Mouse (Mus musculus): Measurements from ENCODE around the gene Bcl2l13.
"Not testable (repeated sequence)": the region's sequence is repeated elsewhere in the genome, so short reads cannot be mapped to it uniquely, and the experiment has no call there.

Bcl2l13 gene

DNA sequence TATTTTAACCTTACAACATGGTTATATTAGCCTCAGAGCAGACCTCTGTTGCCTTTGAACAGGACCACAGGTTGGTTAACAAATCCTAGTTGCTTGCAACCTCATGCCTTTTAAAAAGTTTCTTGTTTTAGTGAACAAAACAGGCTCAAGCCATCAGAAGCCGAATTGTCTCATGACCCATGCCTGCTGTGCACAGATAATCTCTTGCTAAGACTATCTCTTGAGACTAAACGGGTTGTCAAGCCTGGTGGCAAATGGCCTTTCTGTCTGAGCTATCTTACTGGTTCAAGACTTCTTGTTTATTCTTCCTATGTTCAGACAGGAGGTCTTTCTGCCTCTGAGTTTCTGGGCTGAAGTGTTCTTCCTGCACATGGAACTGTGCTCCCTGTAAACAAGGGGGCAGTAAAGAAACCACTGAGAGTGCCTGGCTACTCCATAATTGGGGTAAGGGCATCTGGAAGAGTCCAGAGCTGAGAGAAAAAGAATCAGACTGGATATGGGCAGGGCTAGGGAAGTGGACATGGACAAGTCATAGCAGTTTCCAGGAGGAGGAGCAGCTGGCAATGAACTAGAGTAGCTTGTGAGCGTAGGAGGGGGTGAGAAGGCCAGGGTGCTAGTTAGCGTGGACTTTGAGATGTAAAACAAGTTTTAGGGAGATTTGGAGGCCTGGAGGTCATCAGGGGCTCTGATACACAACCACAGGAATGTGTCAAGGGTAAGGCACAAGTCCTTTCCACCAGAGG, 5.0 kb upstream of the Bcl2l13 start:
- no peak for DNase-seq (ENCODE audit: low read depth)

DNA sequence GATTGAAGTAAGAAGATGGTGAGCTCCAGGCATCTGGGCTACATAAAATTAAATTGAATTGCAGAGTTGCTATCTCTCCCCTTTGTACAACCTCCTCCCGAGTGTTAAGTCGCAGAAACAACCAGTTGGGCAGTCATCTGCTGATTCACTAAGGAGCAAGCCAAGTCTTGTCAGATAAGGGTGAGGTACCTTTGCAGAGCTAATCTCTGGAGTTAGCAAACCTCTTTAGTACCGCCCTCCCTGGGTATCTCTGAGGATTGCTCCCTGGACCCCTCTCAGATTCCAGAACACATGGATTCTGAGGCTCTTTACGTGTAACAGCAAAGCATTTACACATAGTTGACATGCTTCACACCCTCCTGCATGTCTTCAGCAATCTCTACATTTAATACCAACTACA, 3.9 kb upstream of the Bcl2l13 start:
- no peak for DNase-seq (ENCODE audit: low read depth)

DNA sequence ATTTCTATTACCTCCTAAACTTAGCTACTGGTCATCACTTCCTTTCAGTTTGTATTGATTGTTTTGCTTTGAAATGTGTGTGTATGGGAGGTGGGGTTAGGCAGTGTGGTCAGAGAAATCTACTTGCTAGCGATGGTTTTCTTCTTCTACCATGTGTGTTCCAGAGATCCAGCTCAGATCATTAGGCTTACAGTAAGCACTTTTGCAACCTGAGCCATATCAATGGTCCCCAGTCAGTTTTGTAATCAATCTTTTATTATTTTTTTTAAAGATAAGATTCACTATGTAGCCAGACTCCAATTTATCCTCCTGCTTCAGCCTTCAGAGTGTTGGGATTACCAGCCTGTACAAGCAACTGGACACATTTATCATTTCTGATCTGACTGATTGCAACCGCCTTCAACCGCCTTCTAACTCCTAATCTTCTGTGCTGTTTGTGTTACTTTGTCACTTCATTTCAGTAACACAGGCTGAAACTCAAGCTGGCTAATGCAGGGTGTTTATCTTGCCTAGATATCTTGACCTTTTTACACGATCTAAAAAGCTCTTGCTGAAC, 1.2 kb upstream of the Bcl2l13 start:
- no peak for DNase-seq (ENCODE audit: low read depth)

DNA sequence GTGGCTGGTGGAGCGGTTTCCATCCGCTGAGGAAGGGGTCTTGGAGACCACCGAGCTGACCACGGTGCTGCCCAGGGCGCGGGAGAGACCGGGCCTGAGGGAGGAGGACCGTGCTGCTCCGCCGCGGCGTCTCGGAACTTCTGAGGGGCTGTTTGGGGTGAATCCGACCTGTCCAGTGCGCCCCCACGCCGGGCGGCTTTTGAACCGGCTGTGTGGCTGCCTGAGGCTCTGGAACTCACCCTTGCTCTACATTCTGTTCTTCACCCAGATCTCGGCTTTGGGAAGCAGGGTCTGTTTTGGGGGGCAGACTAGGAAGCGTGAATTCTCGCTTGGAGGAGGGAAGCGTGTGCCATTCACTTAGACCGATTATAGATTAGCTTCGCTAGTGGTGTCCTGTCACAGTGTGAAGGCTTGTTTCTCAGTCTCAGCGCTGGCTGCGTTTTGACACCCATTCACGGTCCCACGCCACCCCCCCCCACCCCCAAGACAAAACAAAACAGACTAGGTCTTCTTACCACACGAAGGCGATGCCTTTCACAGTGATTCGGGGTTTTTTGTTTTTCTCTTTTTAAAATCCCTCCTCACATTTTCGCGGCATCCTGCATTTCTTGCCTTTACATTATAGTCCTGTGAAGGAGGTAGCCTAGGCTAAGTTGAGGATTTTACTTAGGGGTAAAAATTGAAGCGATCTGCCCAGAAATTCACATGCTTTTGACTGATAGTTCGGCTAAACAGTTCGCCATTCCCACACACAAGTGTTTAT, 558 bp downstream of the Bcl2l13 start:
- peak; percentile 69 for DNase-seq (ENCODE audit: low read depth)

DNA sequence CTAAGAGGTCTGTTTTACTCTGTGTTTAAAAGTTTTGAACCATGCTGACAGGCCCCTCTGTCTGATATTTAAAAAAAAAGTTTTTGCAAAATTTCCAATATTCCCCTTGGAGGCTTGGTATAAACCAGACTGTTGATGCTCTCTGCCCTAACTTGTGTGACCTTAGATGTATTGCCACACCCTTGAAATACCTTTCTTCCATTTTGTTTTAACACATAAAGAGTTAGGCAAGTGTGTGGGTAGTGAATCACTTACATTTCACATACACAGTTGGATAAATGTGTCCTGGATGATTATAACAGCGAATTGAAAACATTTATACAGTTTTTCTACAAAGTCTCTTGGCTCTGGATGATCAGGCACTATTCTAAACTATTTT, 1.1 kb downstream of the Bcl2l13 start:
- peak; percentile 78 for DNase-seq (ENCODE audit: low read depth)

DNA sequence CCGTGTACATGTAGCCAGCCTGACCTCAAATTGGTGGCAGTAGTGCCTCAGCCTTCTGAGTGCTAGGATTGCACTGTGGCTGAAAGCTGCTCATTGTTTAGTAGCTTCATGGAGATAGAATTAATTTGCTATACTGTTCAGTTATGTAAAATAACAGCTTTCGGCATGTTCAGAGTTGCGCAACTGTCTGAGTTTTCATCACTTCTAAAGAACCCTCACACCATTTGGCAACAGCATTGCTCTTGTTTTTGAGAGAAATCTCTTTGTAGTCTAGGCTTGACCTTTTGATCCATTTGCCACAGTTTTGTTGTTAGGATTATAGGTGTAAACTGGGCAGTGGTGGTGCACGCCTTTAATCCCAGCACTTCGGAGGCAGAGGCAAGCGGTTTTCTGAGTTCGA, 4.2 kb downstream of the Bcl2l13 start:
- peak; percentile 75 for DNase-seq (ENCODE audit: low read depth)

DNA sequence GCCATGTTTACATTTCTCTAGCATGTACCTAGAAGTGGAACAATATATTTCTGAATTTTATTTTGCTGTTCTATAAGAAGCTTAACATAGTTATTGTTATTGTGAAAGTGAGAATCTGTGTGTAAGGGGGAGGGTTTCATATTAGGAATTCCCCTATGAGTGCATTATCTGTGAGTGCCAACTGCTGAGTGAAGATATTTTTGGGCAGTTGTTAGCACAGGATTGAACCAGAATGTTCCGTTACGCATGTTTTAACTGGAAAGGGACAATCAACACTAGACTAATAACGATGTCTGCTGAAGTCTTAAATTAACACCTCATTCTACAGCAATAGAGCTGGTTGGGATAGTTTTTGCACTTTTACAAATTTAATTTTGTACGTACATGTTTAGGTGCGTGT, 5.7 kb downstream of the Bcl2l13 start:
- DNase-seq (ENCODE audit: low read depth): no peak

DNA sequence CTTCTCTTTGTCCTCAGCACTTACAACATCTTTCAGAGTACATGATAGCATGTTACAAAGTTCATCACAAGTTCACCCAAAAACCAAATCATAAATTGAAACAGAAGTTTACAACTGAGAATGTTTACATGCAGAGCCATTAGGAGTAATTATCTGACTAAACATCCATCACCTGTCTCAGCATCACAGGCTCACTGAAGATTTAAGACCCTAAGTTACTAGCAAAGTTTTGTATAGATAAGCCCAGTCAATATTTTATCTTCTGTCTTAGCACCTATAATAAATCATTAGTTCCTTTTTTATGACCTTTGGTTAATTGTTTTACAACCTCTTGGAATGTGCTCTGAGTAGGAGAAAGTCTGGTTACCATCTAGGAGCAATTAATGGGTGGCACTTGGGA, 14.7 kb downstream of the Bcl2l13 start:
- not testable (repeated sequence) for DNase-seq (ENCODE audit: low read depth)

DNA sequence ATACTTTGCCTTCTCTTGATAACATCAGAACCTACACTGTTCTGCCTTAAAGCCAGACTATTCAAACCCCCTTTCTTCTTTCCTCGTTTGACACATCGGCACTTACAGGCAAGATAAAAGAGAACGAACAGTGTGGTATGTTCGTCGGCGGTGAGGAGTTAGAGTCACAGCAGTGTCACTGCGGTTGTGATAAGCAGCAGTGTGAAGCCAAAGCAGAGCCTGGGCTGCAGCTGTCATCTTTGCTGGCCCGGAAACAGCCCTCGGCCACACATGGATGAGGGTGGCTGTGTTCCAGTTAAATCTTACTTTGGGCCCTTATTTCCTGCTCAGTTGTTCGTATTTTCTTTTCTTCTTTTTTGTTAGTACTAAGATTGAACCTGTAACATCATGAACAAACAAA, 18.4 kb downstream of the Bcl2l13 start:
- no peak for DNase-seq (ENCODE audit: low read depth)

DNA sequence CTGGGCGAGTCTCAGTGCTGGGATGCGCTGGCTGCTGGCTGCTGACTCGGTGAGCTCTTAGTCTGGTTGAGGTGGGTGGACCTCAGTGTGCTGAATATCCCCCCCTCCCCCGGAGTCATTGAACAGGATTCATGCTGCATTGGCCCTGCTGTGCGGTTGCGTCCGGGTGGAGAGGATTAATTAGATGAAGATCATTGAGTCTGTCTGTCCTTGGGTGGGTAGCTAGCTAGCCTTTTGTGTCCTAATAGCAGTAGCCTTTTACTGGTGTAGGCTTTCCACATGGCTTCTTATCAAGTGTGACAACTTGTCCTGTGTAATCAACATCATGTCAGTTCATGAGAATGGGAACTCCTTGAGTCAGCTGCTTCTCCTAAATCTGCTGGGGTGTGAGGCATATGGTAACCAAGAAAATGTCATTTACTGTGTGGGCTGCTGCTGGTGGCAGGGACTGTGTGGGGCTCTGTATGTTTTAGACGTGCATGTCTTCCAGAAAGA, 22.3 kb downstream of the Bcl2l13 start:
- DNase-seq (ENCODE audit: low read depth): no peak

DNA sequence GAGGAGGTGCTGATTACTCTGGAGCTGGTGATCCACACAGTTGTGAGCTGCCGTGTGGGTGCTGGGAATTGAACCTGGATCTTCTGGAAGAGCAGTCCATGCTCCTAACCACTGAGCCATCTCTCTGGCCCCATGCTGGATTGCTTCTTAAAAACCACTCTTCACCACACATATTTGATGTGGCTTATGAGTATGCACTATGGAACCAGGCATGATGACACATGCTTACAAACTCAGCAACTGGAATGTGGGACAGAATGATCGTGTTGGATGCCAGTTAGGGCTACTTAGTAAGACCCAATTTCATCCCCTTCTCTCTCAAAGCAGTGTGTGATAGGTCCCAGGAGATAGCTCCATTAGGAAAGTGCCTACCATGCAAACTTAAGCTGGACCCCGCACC, 24.1 kb downstream of the Bcl2l13 start:
- DNase-seq (ENCODE audit: low read depth): no peak

DNA sequence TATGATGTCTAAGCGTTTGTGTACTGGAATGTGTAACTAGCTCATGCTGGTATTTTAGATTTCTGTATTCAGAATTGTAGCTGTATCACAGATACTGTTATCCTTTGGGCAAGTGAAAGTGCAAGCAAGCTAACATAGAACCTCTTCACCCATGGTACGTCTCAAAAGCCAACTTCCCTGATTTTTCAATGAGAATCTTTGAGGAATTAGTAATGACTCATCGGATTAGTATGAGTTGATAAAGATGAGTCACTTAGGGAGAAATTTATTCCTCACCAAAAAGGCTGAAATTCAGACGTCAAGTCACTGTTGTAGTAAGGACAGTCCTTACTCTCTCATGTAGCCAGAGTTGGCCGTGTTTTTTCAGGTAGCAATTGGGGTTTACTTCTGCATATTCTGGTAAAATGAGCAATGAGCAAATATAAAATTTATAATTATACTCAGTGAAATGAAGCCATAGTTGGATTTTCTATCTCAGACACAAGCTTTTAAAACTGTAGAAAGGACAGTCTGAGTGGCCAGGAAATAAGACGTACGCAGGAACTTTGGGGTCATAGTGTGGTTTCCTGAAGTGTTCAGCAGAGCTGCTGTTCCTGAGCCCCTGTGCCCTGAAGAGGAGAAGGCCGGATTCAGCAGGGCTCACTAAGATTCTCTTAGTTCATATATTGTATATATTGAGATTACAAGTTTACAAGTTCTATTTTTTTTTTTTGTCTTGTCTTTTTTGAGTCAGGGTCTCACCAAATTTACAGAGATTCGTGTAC, 30.2 kb downstream of the Bcl2l13 start:
- DNase-seq (ENCODE audit: low read depth): peak; percentile 87

DNA sequence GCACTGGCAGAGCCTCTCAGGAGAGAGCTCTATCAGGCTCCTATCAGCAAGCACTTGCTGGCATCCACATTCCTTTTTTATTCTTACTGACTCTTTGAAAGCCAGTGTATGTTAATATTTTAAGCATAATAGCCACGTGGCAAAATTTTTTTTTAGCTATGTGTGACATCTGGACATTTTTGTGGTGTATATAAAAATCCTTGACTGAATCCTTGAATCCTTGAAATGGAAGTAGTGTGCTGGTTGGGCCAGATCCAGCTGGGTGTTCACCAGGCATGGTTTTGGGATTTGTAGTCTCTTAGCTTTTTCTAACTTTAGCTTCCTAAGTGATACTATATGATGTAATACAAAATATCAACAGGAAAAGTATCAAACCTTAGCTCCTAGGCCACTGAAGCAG, 32.8 kb downstream of the Bcl2l13 start:
- no peak for DNase-seq (ENCODE audit: low read depth)

DNA sequence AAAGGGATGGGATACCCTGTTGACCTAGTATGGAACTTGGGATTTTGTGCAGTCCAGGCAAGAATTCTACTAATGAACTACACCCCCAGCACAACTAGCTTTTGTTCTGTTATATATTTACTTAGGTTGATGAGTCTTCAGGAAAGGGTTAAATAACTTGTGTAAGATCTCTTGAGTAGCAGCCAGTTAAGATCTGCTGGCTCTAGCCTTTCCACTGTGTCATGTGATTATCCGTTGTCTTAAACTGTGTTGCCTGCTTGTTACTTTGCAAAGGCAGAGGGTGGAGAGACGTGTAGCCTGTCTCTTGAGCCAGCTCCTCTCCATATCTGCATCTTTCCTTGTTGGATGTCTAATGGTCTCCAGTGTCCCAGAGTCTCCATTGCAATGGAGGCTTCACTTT, 35.3 kb downstream of the Bcl2l13 start:
- DNase-seq (ENCODE audit: low read depth): no peak

DNA sequence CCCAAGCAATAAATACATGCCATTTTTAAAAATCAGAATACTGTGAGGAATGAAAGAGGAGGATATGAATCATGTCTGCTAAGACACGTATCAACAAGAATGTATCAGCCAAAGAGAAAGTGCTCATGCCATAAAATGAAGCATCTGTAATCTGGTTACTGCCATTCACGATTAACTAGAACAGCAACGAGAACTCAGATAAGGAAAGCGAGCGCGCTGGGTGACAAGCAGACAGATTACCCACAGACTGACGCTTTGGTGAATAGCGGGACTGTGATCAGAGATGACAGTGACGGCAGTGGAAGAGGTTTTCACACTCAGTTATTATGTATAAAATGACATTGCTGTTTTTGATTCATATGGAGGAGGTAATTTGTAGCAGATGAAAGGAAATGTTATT, 37.9 kb downstream of the Bcl2l13 start:
- peak; percentile 21 for DNase-seq (ENCODE audit: low read depth)

DNA sequence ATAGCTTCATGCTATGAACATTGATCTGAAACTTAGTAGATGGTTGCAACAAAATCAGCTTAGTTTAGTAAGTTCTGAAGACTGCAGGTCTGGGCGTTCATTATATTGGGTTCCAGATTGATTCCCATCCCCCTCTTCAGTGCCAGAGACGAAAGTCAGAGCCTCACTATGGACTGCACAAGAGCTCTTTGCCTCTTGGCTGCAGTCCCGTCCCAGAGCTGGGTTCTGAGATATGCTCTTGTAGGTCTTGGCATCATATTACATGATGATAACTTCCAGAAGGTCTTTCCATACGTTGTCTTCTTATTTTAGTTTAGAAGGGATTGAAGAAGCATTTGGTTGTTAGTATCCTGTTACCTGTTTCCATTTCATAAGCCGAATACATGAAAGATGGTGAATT, 43.0 kb downstream of the Bcl2l13 start:
- no peak for DNase-seq (ENCODE audit: low read depth)

DNA sequence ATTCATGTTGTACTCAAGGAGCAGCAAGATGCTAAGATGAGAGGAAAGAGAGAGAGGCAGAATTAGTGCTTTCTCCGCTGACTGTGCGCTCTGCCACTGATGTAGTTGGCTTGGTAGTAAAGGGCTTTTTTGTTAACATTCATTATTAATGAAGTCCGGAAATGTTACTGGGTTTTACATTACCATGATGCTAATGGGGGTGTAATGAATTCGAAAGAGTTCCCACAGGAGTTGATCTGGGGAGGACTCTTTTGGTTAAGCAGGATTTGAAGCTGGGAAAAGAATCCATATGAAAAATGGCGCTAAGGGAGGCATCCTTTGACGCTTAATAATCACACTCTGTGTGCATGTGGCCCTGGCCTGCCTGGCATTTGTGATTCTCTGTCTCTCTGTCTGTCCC, 48.4 kb downstream of the Bcl2l13 start:
- DNase-seq (ENCODE audit: low read depth): no peak

DNA sequence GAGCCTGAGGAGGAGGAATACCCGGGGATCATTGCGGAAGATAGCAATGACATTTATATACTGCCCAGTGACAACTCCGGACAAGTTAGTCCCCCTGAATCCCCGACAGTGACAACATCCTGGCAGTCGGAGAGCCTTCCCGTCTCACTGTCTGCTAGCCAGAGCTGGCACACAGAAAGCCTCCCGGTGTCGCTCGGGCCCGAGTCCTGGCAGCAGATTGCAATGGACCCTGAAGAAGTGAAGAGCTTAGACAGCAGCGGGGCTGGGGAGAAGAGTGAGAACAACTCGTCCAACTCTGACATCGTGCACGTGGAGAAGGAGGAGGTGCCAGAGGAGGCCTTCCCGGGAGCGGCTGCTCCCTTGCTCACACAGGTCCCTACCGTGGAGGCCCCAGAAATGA, 50.7 kb downstream of the Bcl2l13 start:
- no peak for DNase-seq (ENCODE audit: low read depth)

DNA sequence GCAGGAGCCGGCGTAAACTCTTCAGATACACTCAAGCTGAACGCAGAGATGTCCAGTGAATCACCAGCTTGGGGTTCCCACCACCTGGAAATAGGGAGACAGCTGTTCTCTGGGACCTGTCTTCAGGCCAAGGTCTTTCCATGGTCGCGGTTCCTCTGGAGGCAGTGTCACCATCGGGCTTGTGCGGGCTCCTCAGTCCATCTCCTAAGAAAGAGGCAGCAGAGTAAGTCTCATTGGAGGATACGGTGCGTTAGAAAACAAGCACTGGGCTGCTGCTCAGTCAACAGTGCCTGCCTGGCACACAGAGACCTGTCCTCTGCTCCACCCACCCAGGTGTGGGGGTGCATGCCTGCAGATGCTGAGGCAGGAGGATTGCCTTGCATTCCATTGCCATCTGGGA, 58.1 kb downstream of the Bcl2l13 start:
- DNase-seq (ENCODE audit: low read depth): no peak

DNA sequence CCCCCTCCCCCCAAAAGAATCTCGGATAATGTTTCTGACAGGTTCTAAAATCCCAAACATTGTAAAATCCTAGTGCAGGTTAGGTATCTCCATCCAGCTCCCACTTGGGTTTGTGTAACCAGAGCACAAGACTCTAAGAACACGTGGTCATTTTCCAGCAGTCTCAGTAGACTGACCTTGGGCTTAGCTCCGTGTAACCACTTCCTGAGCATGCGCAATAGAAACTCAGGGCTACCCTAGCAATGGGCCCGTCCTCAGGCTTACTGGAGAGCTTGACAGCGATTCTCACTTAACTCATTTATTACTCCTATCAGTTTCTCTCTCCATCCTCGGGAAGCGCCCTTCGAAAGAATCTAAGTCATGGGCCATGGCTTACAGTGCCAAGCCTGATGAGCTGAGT, 58.5 kb downstream of the Bcl2l13 start:
- peak; percentile 90 for DNase-seq (ENCODE audit: low read depth)

DNA sequence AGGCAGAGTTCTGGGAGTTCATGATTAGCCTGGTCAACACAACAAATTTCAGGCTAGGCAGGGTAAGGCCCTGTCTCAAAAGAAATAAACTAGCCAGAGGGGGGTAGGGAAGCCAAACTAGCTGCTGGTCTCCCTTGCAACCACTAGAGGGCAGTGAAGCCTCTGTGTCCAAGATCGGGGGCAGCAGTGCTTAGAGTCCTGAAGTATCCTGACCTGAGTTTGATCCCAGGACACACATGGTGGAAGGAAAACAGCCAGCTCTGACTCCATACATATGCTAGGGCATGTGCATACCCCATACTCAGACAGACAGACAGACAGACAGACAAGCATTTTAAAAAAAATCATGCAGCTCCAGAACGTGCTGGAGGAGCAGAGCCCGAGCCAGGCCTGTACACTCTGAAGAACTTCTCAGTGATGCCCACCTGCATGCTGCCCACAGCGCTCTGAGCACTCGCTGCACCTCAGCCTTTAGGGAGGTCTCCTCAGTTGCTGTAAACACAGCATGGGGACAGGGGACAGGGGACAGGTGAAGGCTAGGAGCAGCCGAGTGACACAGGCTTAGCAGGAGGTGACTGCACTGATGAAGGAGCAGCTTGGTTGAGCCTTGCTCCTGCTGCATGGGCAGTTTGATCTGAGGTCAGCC, 62.3 kb downstream of the Bcl2l13 start:
- DNase-seq (ENCODE audit: low read depth): peak; percentile 72
